Mouse (Mus musculus) heart, postnatal 25 days (tissue): Measurements from ENCODE around the gene Ahsg. TPM values are rescaled to one million over a fixed set of nuclear protein-coding genes. Genes with fewer than 3 reads are reported as not detected.
"Not testable (repeated sequence)": the region's sequence is repeated elsewhere in the genome, so short reads cannot be mapped to it uniquely, and the experiment has no call there.

Experiments
- DNase-seq: peaks from one replicate; pipeline ENCODE4 v3.0.0; 2022; ENCODE audit warnings: low spot score
- intact Hi-C: fragments of 180-260 bp; cut with DNase I; formaldehyde crosslinking; loops from one replicate; pipeline ENCODE4 v1.15.1; 2025
- total RNA-seq, 2 experiments: library from RNA; stranded (reverse); gene quantifications; 2 replicates each; pipeline ENCODE4 v1.2.3; 2021

Gene Ahsg
- total RNA-seq, 2 experiments from 2014 or later: 9.7 to 11.6 TPM

GRCm38 (mm10) chr16:22931431-22932200 is 40.5 kb downstream of the Ahsg start:
- no peak for DNase-seq
- intact Hi-C loops: no loop called here

GRCm38 (mm10) chr16:22937631-22938030 is 46.6 kb downstream of the Ahsg start:
- intact Hi-C loops: no loop called here
- no peak for DNase-seq

GRCm38 (mm10) chr16:22938541-22938940 is 47.5 kb downstream of the Ahsg start:
- no peak for DNase-seq
- intact Hi-C loops: no loop called here

GRCm38 (mm10) chr16:22939120-22939695 is 48.1 kb downstream of the Ahsg start:
- no peak for DNase-seq
- intact Hi-C loops: no loop called here

- intact Hi-C loops: not testable (repeated sequence)
Measured at GRCm38 (mm10) chr16:22941825-22942476, 50.9 kb downstream of the Ahsg start.

GRCm38 (mm10) chr16:22947371-22947770 is 56.3 kb downstream of the Ahsg start:
- intact Hi-C loops: no loop called here
- no peak for DNase-seq

More at GRCm38 (mm10) chr16:22941825-22942476, 50.9 kb downstream of the Ahsg start:
- DNase-seq: not testable (repeated sequence)

Other genes with a start within 250 kb of the Ahsg start
- under 1 TPM; 0.50 to 0.57 TPM for gene Dgkg, start 234.1 kb upstream of the Ahsg start, total RNA-seq
- not detected for gene Crygs, start 79.7 kb upstream of the Ahsg start, total RNA-seq
- gene Tbccd1, start 33.6 kb upstream of the Ahsg start, total RNA-seq: 10 to 100 TPM; 11.1 to 13.4 TPM
- gene Dnajb11, start 33.4 kb upstream of the Ahsg start, total RNA-seq: 10 to 100 TPM; 54.0 to 65.7 TPM
- under 1 TPM in 1 of 2 experiments, not detected in 1; 0.21 TPM for gene Fetub, start 27.1 kb downstream of the Ahsg start, total RNA-seq
- gene Hrg, start 59.8 kb downstream of the Ahsg start, total RNA-seq: not detected
- gene Kng2, start 138.2 kb downstream of the Ahsg start, total RNA-seq: under 1 TPM in 1 of 2 experiments, not detected in 1; 0.22 TPM
- gene Kng1, start 166.6 kb downstream of the Ahsg start, total RNA-seq: not detected
- 100 to 1,000 TPM; 300 to 346 TPM for gene Eif4a2, start 216.2 kb downstream of the Ahsg start, total RNA-seq
- 1 to 10 TPM; 6.6 to 6.8 TPM for gene Rfc4, start 236.5 kb downstream of the Ahsg start, total RNA-seq